Mouse (Mus musculus) hindbrain, embryonic 11.5 days (tissue): ENCODE data around the gene Btbd1. TPM values are rescaled to one million over a fixed set of nuclear protein-coding genes. Genes with fewer than 3 reads are reported as not detected.

Source experiments
- ATAC-seq: fragments of 200-750 bp; cut with Nextera tagmentation; 2 replicates; pipeline ENCODE4 v1.8.0; 2017; ENCODE audit warnings: mild to moderate bottlenecking, moderate TSS enrichment, moderate library complexity; ENCODE audit not compliant: low FRiP score
- DNase-seq: peaks from one replicate; pipeline ENCODE4 v3.0.0-alpha.2; 2015; ENCODE audit warnings: low spot score
- H3K27ac ChIP-seq: fragments of 300-500 bp; sonication (generic); 2 replicates; pipeline ENCODE4 v1.5.1; 2014; ENCODE audit warnings: mild to moderate bottlenecking, low read depth, low read length
- H3K27me3 ChIP-seq: fragments of 300-500 bp; sonication (generic); 2 replicates; pipeline ENCODE4 v1.6.1; 2014; ENCODE audit warnings: mild to moderate bottlenecking, low read length, moderate library complexity, mixed read lengths; ENCODE audit not compliant: control insufficient read depth, insufficient read depth
- H3K36me3 ChIP-seq: fragments of 300-500 bp; sonication (generic); 2 replicates; pipeline ENCODE4 v1.6.1; 2014; ENCODE audit warnings: mild to moderate bottlenecking, low read length, moderate library complexity, mixed read lengths; ENCODE audit not compliant: control insufficient read depth, insufficient read depth
- H3K4me1 ChIP-seq: fragments of 300-500 bp; sonication (generic); replicated peaks from 2 replicates; pipeline ENCODE4 v1.6.1; 2014; ENCODE audit warnings: low read length, mixed read lengths; ENCODE audit not compliant: control insufficient read depth, insufficient read depth
- H3K4me2 ChIP-seq: fragments of 300-500 bp; sonication (generic); replicated peaks from 2 replicates; pipeline ENCODE4 v1.6.1; 2014; ENCODE audit warnings: mild to moderate bottlenecking, low read depth, low read length
- H3K4me3 ChIP-seq: fragments of 300-500 bp; sonication (generic); 2 replicates; pipeline ENCODE4 v1.5.1; 2014; ENCODE audit warnings: low read depth, low read length
- H3K9ac ChIP-seq: fragments of 300-500 bp; sonication (generic); 2 replicates; pipeline ENCODE4 v1.6.1; 2014; ENCODE audit warnings: low read depth, low read length
- H3K9me3 ChIP-seq: fragments of 300-500 bp; sonication (generic); 2 replicates; pipeline ENCODE4 v1.6.1; 2016; ENCODE audit warnings: low read length; ENCODE audit not compliant: control insufficient read depth
- WGBS: fragments of 180-500 bp; shearing (Covaris S2); extraction: QIAGEN DNeasy Blood & Tissue Kit; methylation state at CpG from one replicate; pipeline ENCODE4 v1.1.7; 2014; 5-methylcytosine and 5-hydroxymethylcytosine counted together
- polyA plus RNA-seq: library from polyadenylated mRNA; unstranded; fragments of >200 nt; fragmentation: Nextera tagmentation; extraction: Ambion mirVana; gene quantifications from 2 replicates; pipeline ENCODE4 v1.2.1, GENCODE M21; 2014

Gene Btbd1
- 101 and 103 TPM in 2 replicates for polyA plus RNA-seq

DNA sequence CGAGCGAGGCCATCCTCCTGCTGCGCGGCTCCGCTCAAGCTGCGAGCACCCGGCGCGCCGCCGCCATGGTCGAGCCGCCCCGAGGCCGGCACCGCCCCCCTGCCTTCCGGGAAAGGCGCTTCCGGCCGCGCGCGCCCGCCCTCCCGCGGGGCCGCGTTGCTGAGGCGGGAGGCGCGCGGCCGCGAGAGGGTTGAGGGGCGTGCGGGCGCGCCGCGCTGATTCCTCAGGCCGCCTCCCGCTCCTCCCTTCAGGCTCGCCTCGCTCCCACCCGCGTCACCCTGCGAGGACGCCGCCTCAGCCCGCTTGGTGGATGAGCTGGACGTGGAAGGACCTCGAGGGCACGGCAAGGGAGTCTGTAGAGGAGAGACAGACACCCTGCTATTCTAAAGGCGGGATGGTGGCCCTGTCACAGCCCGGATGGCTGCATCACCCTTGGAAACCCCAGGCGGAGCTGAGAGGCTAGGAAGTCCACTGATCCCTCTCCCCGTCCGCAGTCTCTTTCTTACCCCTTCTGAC is at the start of gene Btbd1:
Gene Btbd1 (minus strand): TSS at position 53 of the 516 bp plus-strand sequence.
- ATAC-seq (peak; percentile 91), DNase-seq (peak; percentile 95)
- Histone ChIP-seq H3K4me2 (peak within 1 kb of the TSS; percentile 71), H3K9me3 (no peaks in the 10 kb centered on the region), H3K27ac (peak within 1 kb of the TSS; percentile 94), H3K9ac (peak within 1 kb of the TSS; percentile 88), H3K4me3 (peak within 1 kb of the TSS; percentile 68), H3K4me1 (peaks cover 2% of the 10 kb centered on the region; the same call in 1 of the 2 replicates), H3K36me3 (no peaks in the 10 kb centered on the region), H3K27me3 (no peaks in the 10 kb centered on the region)
- under 1% methylated on average over 46 of the region's 58 CpGs for WGBS

DNA sequence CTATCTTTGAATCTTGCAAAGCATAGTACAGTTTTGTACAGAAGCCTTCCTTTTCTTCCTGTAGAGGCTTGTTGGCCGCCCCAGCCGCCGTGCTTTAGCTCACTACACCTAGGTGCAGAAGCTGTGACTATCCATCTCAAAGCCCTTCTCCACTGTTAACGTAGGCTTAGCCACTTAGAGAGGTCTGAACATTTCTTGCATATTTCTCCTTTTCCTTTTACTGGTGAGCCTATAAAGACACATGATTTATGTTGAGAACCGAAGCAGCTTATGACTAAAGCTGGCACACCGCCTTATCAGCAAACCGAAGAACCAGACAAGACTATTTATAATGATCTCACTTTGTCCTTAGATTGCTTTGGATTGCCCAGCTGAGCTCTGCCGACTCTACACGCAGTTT is 46.1 kb upstream of the Btbd1 start:
- WGBS, result 96% methylated on average over 9 of the region's 9 CpGs
- H3K9ac ChIP-seq, result no peak overlapping the region

DNA sequence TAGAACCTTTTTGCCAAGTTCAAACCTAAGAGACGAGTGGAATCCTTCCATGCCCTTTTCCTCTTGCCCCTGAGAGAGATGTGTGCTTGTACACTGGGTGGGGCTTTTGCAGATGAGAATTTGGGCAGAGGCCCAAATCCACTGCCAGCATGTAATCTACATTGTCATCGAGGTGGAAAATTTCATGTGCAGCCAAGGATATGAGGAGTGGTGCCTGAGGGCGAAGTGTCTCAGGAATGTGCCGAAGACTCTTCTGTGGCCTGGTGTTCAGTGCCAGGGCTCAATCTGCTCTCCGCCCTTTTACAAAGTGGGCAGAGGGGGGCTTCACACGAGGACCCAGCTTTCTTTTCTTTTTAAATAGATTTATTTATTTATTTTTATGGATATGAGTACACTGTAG is 45.4 kb upstream of the Btbd1 start:
- H3K4me1 ChIP-seq, result no peaks in the 10 kb centered on the region
- H3K36me3 ChIP-seq, result no peaks in the 10 kb centered on the region
- H3K4me2 ChIP-seq, result no peak overlapping the region
- DNase-seq, result no peak
- H3K9ac ChIP-seq, result no peak overlapping the region
- WGBS, result 85% methylated on average over 6 of the region's 6 CpGs
- H3K27me3 ChIP-seq, result no peaks in the 10 kb centered on the region
- no peak overlapping the region for H3K27ac ChIP-seq
- no peaks in the 10 kb centered on the region for H3K9me3 ChIP-seq
- no peak for ATAC-seq
- no peak overlapping the region for H3K4me3 ChIP-seq

More for the DNA sequence above, 46.1 kb upstream of the Btbd1 start:
- H3K4me2 ChIP-seq, result no peak overlapping the region
- no peaks in the 10 kb centered on the region for H3K4me1 ChIP-seq
- H3K4me3 ChIP-seq, result no peak overlapping the region
- no peak overlapping the region for H3K27ac ChIP-seq
- no peaks in the 10 kb centered on the region for H3K36me3 ChIP-seq
- no peaks in the 10 kb centered on the region for H3K27me3 ChIP-seq
- DNase-seq, result no peak
- H3K9me3 ChIP-seq, result no peaks in the 10 kb centered on the region
- ATAC-seq, result no peak

DNA sequence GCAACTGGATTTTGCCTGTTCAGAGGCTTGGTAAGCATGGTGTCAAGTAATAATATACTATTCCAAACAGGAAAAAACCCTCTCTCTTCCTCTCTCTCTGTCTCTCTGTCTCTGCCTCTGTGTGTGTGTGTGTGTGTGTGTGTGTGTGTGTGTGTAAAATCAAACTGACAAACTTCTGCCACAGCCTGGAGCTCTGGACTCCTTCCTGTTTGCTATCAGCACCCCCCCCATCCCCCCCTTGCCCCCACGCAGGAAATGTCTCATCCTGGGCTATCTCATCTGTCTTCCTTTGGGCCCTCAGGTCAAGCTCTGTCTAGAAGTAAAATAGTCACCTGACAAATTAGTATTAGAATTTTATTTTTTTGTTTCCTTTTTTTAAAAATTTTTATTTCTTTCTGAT is 44.6 kb upstream of the Btbd1 start:
- Histone ChIP-seq H3K4me2 (no peak overlapping the region), H3K9ac (no peak overlapping the region), H3K4me3 (no peak overlapping the region), H3K36me3 (no peaks in the 10 kb centered on the region), H3K9me3 (no peaks in the 10 kb centered on the region), H3K27ac (no peak overlapping the region), H3K4me1 (no peaks in the 10 kb centered on the region), H3K27me3 (no peaks in the 10 kb centered on the region)
- whole genome bisulfite sequencing, result 57% methylated on average over 1 of the region's 1 CpGs
- no peak for DNase-seq
- no peak for ATAC-seq

DNA sequence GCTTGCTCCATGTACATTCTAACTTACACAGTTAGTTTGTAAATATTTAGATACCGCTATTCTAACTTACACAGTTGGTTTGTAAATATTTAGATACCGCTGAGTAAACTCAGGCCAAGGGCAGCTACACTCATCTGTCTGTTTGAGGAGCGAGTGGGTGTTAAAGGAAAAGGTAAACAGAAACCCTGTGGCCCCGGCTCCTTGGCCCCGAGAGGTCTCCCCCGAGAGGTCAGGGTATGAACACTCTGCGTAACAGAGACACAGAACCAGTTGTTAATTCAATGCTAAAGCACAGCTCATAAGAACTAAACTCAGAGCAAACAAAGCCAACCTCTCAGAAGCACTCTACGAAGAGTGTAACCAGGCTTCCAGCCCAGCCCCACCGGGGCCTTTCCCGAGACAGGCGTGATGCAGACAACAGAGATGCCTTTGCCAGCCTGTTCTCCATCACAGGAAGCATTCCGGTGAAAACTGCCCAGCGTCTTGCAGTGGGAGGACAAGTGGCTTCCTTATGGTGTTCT is 43.3 kb upstream of the Btbd1 start:
- H3K9ac ChIP-seq, result no peak overlapping the region
- H3K4me3 ChIP-seq, result no peak overlapping the region
- H3K4me1 ChIP-seq, result no peaks in the 10 kb centered on the region
- ATAC-seq (no peak), DNase-seq (no peak)
- no peaks in the 10 kb centered on the region for H3K9me3 ChIP-seq
- H3K4me2 ChIP-seq, result no peak overlapping the region
- H3K27ac ChIP-seq, result no peak overlapping the region
- no peaks in the 10 kb centered on the region for H3K27me3 ChIP-seq
- WGBS, result 77% methylated on average over 13 of the region's 13 CpGs
- no peaks in the 10 kb centered on the region for H3K36me3 ChIP-seq

DNA sequence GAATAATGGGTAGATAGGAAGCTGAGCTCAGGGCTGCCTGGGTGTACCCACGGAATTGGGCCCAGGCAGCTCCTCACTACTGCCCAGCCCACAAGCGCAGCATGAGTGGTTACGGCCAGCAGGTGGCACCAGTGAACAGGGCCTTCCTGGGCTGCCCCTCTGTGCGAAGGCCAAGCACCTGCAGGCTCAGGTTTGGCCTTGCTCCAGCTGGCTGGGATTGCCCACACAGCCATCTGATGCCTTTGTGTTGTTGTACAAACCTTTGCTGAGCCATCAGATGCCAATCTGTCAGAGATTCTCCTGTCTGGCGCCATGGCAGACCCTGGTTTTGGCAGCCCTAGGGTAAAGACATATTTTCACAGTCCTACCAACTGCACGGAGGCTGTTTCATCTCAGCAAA is 38.9 kb upstream of the Btbd1 start:
- DNase-seq (peak; percentile 85), ATAC-seq (peak; percentile 70)
- no peaks in the 10 kb centered on the region for H3K36me3 ChIP-seq
- no peak overlapping the region for H3K4me3 ChIP-seq
- no peaks in the 10 kb centered on the region for H3K27me3 ChIP-seq
- H3K9ac ChIP-seq, result no peak overlapping the region
- no peak overlapping the region for H3K27ac ChIP-seq
- H3K4me2 ChIP-seq, result no peak overlapping the region
- 25% methylated on average over 6 of the region's 6 CpGs for WGBS
- no peaks in the 10 kb centered on the region for H3K9me3 ChIP-seq
- H3K4me1 ChIP-seq, result no peaks in the 10 kb centered on the region

DNA sequence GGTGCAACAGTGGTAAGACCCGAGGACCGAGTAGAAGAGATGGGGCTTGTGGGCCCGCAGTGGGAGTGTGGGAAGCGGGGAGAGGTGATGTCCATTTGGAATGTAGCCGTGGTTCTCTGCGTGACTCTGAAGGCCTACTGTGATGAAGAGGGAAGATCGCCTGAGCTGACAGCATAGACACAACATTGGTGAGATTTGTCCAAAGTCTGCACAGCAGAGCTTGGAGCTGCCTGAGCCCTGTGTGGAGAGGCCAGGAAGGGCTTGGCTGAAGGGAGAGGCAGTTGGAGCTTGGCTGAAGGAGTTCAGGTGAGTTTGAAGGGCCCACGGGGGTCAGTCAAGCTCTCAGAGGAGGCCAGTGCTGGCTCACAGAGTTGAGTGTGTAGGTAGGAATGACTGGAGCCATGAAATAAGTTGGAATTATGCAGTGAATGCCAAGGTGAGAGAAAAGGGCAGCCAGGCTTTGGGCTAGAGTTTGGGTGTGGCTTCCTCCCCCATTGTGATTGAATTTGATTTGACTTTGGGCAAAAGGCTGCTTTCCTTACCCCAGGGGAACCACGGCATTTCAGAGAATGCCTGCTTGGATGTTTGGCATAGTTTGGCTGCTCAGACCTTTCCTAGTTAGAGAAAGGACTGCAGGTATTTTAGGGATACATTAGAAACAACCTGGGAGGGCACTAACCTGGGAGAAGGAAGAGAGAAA is 38.1 kb upstream of the Btbd1 start:
- no peak overlapping the region for H3K4me2 ChIP-seq
- no peak overlapping the region for H3K27ac ChIP-seq
- no peaks in the 10 kb centered on the region for H3K4me1 ChIP-seq
- no peak for ATAC-seq
- H3K9me3 ChIP-seq, result no peaks in the 10 kb centered on the region
- H3K4me3 ChIP-seq, result no peak overlapping the region
- H3K9ac ChIP-seq, result no peak overlapping the region
- DNase-seq, result no peak
- no peaks in the 10 kb centered on the region for H3K36me3 ChIP-seq
- no peaks in the 10 kb centered on the region for H3K27me3 ChIP-seq
- 91% methylated on average over 9 of the region's 9 CpGs for WGBS

DNA sequence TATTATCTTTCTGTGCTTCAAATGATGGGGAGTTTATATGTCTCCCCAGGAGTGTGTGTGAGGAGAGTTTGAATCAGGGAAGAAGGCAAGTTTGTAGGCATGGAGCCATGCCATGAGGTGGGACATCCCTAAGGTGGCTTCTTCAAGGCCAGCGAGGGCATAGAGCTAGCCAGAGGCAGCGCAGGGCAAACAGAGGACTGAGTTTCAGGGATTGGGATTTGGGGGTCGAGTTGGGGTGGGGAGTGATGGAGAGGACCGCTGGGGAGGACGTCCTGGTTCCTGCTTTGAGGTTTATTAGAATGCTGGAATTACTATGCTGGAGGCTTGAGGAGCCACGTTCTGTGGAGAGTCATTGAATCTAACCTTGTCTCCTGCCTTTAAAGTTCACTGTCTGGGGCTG is 36.7 kb upstream of the Btbd1 start:
- Histone ChIP-seq H3K4me2 (no peak overlapping the region), H3K36me3 (no peaks in the 10 kb centered on the region), H3K9me3 (no peaks in the 10 kb centered on the region), H3K9ac (no peak overlapping the region), H3K4me1 (no peaks in the 10 kb centered on the region), H3K27ac (no peak overlapping the region), H3K27me3 (no peaks in the 10 kb centered on the region), H3K4me3 (no peak overlapping the region)
- DNase-seq (no peak), ATAC-seq (no peak)
- 95% methylated on average over 6 of the region's 6 CpGs for WGBS

DNA sequence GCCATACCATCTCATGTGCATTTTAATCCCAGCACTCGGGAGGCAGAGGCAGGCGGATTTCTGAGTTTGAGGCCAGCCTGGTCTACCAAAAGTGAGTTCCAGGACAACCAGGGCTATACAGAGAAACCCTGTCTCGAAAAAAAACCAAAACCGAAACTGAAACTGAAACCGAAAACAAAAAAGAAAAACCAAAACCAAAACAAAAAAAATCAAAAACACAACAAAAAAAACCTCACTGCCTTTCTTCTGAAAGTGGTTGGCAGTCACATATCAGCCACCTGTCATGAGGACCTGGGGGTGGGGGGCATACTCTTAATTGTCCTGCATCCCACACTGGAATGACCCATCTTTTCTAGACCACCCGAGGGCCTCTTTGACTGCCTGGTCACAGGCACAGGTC is 35.3 kb upstream of the Btbd1 start:
- DNase-seq (no peak), ATAC-seq (no peak)
- WGBS, result 92% methylated on average over 6 of the region's 6 CpGs

More for the DNA sequence above, 35.3 kb upstream of the Btbd1 start:
- Histone ChIP-seq H3K9me3 (no peaks in the 10 kb centered on the region), H3K4me3 (no peak overlapping the region), H3K27me3 (peaks cover 5% of the 10 kb centered on the region; the same call in 1 of the 2 replicates), H3K4me1 (no peaks in the 10 kb centered on the region), H3K9ac (no peak overlapping the region), H3K27ac (no peak overlapping the region), H3K36me3 (no peaks in the 10 kb centered on the region), H3K4me2 (no peak overlapping the region)
